Mouse (Mus musculus): Measurements from ENCODE around the gene Bbs12. TPM values are rescaled to one million over a fixed set of nuclear protein-coding genes. Genes with fewer than 3 reads are reported as not detected.

Bbs12 gene
- polyA plus RNA-seq, 1 experiment from 2014 or later = 5.1 TPM

GRCm38 (mm10) chr3:37341110-37341509 is 28.8 kb downstream of the Bbs12 start:
- Histone ChIP-seq H3K27me3 (ENCODE audit: control insufficient read depth, insufficient read depth, low read length) (no peaks in the 10 kb centered on the region), H3K36me3 (replicated peaks; ENCODE audit: control insufficient read depth, insufficient read depth) (no peaks in the 10 kb centered on the region), H3K9me3 (ENCODE audit: control insufficient read depth, low read length) (no peaks in the 10 kb centered on the region), H3K4me1 (replicated peaks; ENCODE audit: control insufficient read depth, insufficient read depth, low read length) (no peaks in the 10 kb centered on the region), H3K9ac (no peak overlapping the region), H3K4me3 (replicated peaks; ENCODE audit: low read length) (no peak overlapping the region), H3K4me2 (replicated peaks) (no peak overlapping the region), H3K27ac (no peak overlapping the region)
- ATAC-seq (ENCODE audit: low FRiP score) (no peak), DNase-seq (ENCODE audit: low spot score) (no peak)
- 64% methylated on average over 5 of the region's 5 CpGs for whole genome bisulfite sequencing

DNA sequence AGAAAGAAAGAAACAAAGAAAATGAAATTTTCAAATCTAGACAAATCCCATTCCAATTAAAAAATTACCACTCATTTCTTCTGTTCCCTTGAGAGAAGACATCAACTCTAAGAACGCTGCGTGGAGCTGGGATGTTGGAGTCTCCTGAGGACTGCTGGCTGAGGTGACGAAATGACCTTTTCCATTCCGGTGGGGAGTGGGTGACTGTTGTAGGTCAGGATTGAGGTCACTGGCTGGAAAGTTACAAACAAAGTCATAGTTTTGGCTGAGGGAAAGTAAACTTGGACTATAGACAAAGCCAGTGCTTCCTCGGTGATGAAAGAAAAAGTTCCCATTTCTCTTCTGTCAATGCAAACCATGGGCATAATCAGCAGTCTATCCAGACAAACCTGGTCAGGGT is 30.5 kb downstream of the Bbs12 start:
- H3K36me3 ChIP-seq (replicated peaks; ENCODE audit: control insufficient read depth, insufficient read depth) = no peaks in the 10 kb centered on the region
- peaks cover 7% of the 10 kb centered on the region for H3K27me3 ChIP-seq (ENCODE audit: control insufficient read depth, insufficient read depth, low read length)
- H3K4me2 ChIP-seq (replicated peaks) = no peak overlapping the region
- no peaks in the 10 kb centered on the region for H3K9me3 ChIP-seq (ENCODE audit: control insufficient read depth, low read length)
- 78% methylated on average over 5 of the region's 5 CpGs for WGBS
- H3K27ac ChIP-seq = no peak overlapping the region
- H3K4me1 ChIP-seq (replicated peaks; ENCODE audit: control insufficient read depth, insufficient read depth, low read length) = 0 out of 2 replicates have a peak, but pooled peaks cover under 1% of the 10 kb centered on the region
- ATAC-seq (ENCODE audit: low FRiP score) (no peak), DNase-seq (ENCODE audit: low spot score) (no peak)
- H3K4me3 ChIP-seq (replicated peaks; ENCODE audit: low read length) = no peak overlapping the region
- H3K9ac ChIP-seq = no peak overlapping the region

DNA sequence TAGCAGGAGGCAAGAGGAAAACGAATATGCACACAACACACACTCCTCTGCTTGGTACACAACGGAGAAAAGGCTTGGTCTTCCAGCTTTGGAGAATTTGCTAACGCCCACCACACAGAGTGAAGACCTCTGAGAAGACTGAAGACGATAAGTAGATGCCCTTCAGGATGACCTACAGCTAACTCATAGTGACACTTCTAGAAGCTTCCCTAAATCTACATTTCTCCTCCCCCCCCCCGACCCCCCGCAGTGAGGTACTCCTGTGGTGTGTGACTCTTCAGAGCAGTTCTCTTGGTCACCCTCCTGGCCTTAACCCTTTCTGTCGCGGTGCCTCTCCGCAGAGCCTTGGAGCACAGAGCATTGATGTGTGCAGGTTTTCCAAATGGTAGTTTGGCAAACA is 35.3 kb downstream of the Bbs12 start:
- Histone ChIP-seq H3K9ac (no peak overlapping the region), H3K4me1 (replicated peaks; ENCODE audit: control insufficient read depth, insufficient read depth, low read length) (peaks cover 12% of the 10 kb centered on the region), H3K9me3 (ENCODE audit: control insufficient read depth, low read length) (no peaks in the 10 kb centered on the region), H3K4me3 (replicated peaks; ENCODE audit: low read length) (peak overlapping the region; percentile 70), H3K27ac (no peak overlapping the region), H3K36me3 (replicated peaks; ENCODE audit: control insufficient read depth, insufficient read depth) (no peaks in the 10 kb centered on the region), H3K27me3 (ENCODE audit: control insufficient read depth, insufficient read depth, low read length) (peaks cover 26% of the 10 kb centered on the region), H3K4me2 (replicated peaks) (peak overlapping the region; percentile 100)
- DNase-seq (ENCODE audit: low spot score) (no peak), ATAC-seq (ENCODE audit: low FRiP score) (no peak)
- WGBS = 28% methylated on average over 9 of the region's 9 CpGs

DNA sequence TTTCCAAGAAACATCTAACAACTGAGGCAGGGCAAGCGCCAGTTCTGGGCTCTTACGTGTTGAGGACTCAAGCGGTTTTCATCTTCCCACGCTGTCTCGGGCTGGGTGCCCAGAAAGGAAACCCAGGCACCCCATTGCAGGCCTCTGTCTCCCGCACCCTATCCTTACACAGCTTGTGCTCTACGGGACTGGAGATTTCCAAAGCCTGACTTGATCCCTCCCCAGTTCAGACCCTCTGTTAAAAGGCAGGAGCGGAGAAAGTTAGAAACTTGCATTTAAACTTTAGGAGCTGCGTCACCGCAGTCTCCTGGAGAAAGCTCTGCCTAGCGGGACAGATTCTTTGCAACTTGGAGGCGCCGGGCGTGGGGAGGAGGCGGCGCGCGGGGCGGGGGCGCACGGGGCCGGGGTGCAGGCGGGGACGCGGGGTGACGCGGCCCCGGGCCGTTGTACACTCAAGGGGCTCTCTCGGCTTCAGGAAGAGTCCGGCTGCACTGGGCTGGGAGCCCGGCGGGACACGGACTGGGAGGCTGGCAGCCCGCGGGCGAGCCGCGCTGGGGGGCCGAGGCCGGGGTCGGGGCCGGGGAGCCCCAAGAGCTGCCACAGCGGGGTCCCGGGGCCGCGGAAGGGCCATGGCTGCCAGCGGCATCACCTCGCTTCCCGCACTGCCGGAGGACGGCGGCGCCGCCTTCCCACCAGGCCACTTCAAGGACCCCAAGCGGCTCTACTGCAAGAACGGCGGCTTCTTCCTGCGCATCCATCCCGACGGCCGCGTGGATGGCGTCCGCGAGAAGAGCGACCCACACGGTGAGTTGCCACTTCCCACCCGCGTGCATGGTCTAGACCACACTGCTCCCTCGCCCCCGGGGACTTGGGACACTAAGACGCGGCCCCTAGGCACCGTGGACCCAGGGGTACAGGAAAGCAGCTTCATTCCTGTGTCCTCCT is 36.1 kb downstream of the Bbs12 start, which contains the start of gene Fgf2:
TSS of gene Fgf2 (plus strand) at position 126 of the 945 bp plus-strand sequence.
- 1% methylated on average over 65 of the region's 75 CpGs for WGBS
- H3K4me1 ChIP-seq (replicated peaks; ENCODE audit: control insufficient read depth, insufficient read depth, low read length) = peaks cover 12% of the 10 kb centered on the region
- H3K9me3 ChIP-seq (ENCODE audit: control insufficient read depth, low read length) = no peaks in the 10 kb centered on the region
- no peaks in the 10 kb centered on the region for H3K36me3 ChIP-seq (replicated peaks; ENCODE audit: control insufficient read depth, insufficient read depth)
- H3K9ac ChIP-seq = peak within 1 kb of the TSS; percentile 61
- H3K4me2 ChIP-seq (replicated peaks) = peak within 1 kb of the TSS; percentile 100
- DNase-seq (ENCODE audit: low spot score) = peak; percentile 34
- peak; percentile 77 for ATAC-seq (ENCODE audit: low FRiP score)
- H3K4me3 ChIP-seq (replicated peaks; ENCODE audit: low read length) = peak within 1 kb of the TSS; percentile 70
- no peak within 1 kb of the TSS for H3K27ac ChIP-seq
- peaks cover 26% of the 10 kb centered on the region for H3K27me3 ChIP-seq (ENCODE audit: control insufficient read depth, insufficient read depth, low read length)

DNA sequence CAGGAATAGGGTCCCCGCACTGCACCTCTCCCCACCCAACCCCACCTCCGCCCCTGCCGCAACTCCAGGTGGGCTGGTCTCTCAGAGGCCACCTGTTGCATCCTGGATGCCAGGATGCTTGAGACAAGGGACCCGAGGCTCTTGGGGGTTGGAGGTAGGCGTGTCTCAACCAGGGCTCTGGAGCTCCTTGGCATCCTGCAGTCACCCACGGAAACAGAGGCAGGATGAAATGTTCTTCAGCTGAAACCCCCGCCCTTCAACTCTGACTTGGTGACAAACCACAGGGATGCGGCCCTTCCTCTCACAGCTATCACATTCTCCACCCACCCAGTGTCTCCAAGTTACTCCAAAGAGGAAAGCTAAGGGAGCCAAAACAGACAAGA is 36.8 kb downstream of the Bbs12 start:
- Histone ChIP-seq H3K4me2 (replicated peaks) (peak overlapping the region; percentile 100), H3K36me3 (replicated peaks; ENCODE audit: control insufficient read depth, insufficient read depth) (no peaks in the 10 kb centered on the region), H3K4me1 (replicated peaks; ENCODE audit: control insufficient read depth, insufficient read depth, low read length) (peaks cover 12% of the 10 kb centered on the region), H3K4me3 (replicated peaks; ENCODE audit: low read length) (peak overlapping the region; percentile 70), H3K27ac (no peak overlapping the region), H3K9ac (peak overlapping the region; percentile 61), H3K9me3 (ENCODE audit: control insufficient read depth, low read length) (no peaks in the 10 kb centered on the region), H3K27me3 (ENCODE audit: control insufficient read depth, insufficient read depth, low read length) (peaks cover 26% of the 10 kb centered on the region)
- WGBS = 10% methylated on average over 7 of the region's 8 CpGs
- DNase-seq (ENCODE audit: low spot score) (no peak), ATAC-seq (ENCODE audit: low FRiP score) (no peak)

DNA sequence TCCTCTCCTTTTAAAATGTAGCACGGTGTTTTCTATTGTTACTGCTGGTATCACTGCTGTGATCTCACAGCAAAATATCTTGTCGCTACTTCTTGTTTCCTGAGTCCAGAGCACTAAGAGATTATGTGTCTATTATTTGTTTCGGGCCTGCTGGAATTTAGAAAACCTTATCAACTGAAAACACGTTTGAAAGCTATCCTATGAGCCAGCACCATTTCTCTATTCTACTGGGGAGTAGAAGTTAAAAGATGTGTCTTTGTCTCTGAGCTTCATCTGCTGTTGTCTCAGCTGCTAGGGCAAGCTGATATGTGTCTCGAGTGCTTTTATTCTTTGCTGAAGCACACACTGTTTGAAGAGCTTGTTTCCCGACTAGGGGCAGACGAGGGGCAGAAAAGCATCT is 38.0 kb downstream of the Bbs12 start:
- Histone ChIP-seq H3K9me3 (ENCODE audit: control insufficient read depth, low read length) (no peaks in the 10 kb centered on the region), H3K4me3 (replicated peaks; ENCODE audit: low read length) (no peak overlapping the region)
- no peak for ATAC-seq (ENCODE audit: low FRiP score)

DNA sequence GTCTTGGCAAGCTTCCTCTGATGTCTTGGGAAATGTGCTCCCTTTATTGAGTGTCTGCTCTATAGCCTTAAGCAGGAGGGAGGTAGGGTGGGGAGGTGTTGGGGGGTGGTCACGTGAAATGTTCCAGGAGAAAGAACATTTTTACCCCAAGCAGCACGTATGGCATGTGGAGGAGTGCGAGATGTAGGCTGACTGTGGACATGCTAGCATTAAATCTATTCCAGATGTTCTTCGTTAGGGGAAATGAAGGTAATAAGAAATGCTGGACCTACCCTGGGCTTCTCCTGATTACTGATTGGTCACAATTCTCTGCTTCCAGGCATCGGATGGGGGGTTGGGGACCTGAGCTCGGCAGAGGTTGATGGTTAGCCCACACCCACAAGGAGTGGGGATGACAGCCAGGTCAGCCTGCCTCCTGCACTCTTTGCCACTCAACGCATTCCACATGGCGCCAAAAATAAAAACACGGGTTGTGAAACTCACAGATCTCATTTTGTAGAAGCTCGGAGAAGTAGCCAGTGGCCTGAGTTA is 41.7 kb downstream of the Bbs12 start:
- DNase-seq (ENCODE audit: low spot score) = no peak
- Histone ChIP-seq H3K4me2 (replicated peaks) (no peak overlapping the region), H3K27me3 (ENCODE audit: control insufficient read depth, insufficient read depth, low read length) (peaks cover 11% of the 10 kb centered on the region), H3K9ac (no peak overlapping the region), H3K4me1 (replicated peaks; ENCODE audit: control insufficient read depth, insufficient read depth, low read length) (0 out of 2 replicates have a peak, but pooled peaks cover 1% of the 10 kb centered on the region), H3K4me3 (replicated peaks; ENCODE audit: low read length) (no peak overlapping the region), H3K36me3 (replicated peaks; ENCODE audit: control insufficient read depth, insufficient read depth) (no peaks in the 10 kb centered on the region), H3K27ac (no peak overlapping the region), H3K9me3 (ENCODE audit: control insufficient read depth, low read length) (no peaks in the 10 kb centered on the region)
- no peak for ATAC-seq (ENCODE audit: low FRiP score)
- WGBS = 89% methylated on average over 10 of the region's 10 CpGs

More for the DNA sequence above, 38.0 kb downstream of the Bbs12 start:
- DNase-seq (ENCODE audit: low spot score) = no peak
- Histone ChIP-seq H3K9ac (no peak overlapping the region), H3K36me3 (replicated peaks; ENCODE audit: control insufficient read depth, insufficient read depth) (no peaks in the 10 kb centered on the region), H3K4me1 (replicated peaks; ENCODE audit: control insufficient read depth, insufficient read depth, low read length) (peaks cover 12% of the 10 kb centered on the region), H3K27ac (no peak overlapping the region), H3K27me3 (ENCODE audit: control insufficient read depth, insufficient read depth, low read length) (peaks cover 26% of the 10 kb centered on the region), H3K4me2 (replicated peaks) (no peak overlapping the region)
- WGBS = 59% methylated on average over 7 of the region's 7 CpGs

DNA sequence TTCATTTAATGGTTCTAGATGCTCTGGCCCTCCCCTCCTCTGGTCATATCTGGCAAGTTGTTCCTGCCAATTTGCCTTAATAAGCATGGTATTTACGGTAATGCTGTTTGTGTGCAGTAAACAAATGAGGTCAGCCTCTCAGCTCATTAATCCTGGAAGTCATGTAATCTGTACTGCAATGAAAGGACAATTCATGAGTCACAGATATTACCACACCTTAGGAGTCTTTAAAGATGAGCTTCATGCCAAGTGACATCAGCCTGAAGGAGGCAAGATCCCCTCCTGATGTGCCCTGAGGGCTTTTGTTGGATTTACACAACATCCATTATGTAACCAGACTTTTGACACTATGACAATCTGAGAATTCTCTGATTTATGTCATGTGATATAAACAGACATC is 42.4 kb downstream of the Bbs12 start:
- no peaks in the 10 kb centered on the region for H3K36me3 ChIP-seq (replicated peaks; ENCODE audit: control insufficient read depth, insufficient read depth)
- H3K27me3 ChIP-seq (ENCODE audit: control insufficient read depth, insufficient read depth, low read length) = peaks cover 3% of the 10 kb centered on the region; the same call in 1 of the 2 replicates
- ATAC-seq (ENCODE audit: low FRiP score) (no peak), DNase-seq (ENCODE audit: low spot score) (no peak)
- H3K9ac ChIP-seq = no peak overlapping the region
- H3K4me3 ChIP-seq (replicated peaks; ENCODE audit: low read length) = no peak overlapping the region
- no peaks in the 10 kb centered on the region for H3K4me1 ChIP-seq (replicated peaks; ENCODE audit: control insufficient read depth, insufficient read depth, low read length)
- H3K27ac ChIP-seq = no peak overlapping the region
- no peak overlapping the region for H3K4me2 ChIP-seq (replicated peaks)
- WGBS = 88% methylated on average over 1 of the region's 1 CpGs
- H3K9me3 ChIP-seq (ENCODE audit: control insufficient read depth, low read length) = no peaks in the 10 kb centered on the region

GRCm38 (mm10) chr3:37360729-37361128 is 48.4 kb downstream of the Bbs12 start:
- 88% methylated on average over 9 of the region's 9 CpGs for WGBS
- DNase-seq (ENCODE audit: low spot score) (no peak), ATAC-seq (ENCODE audit: low FRiP score) (no peak)
- Histone ChIP-seq H3K27me3 (ENCODE audit: control insufficient read depth, insufficient read depth, low read length) (no peaks in the 10 kb centered on the region), H3K36me3 (replicated peaks; ENCODE audit: control insufficient read depth, insufficient read depth) (no peaks in the 10 kb centered on the region), H3K4me2 (replicated peaks) (no peak overlapping the region), H3K27ac (no peak overlapping the region), H3K4me1 (replicated peaks; ENCODE audit: control insufficient read depth, insufficient read depth, low read length) (no peaks in the 10 kb centered on the region), H3K4me3 (replicated peaks; ENCODE audit: low read length) (no peak overlapping the region), H3K9me3 (ENCODE audit: control insufficient read depth, low read length) (no peaks in the 10 kb centered on the region), H3K9ac (no peak overlapping the region)
